Mouse (Mus musculus): Measurements from ENCODE around the gene Eci1. TPM values are rescaled to one million over a fixed set of nuclear protein-coding genes. Genes with fewer than 3 reads are reported as not detected.

Gene Eci1
- polyA plus RNA-seq, 1 experiment from 2014 or later: 109 TPM

DNA sequence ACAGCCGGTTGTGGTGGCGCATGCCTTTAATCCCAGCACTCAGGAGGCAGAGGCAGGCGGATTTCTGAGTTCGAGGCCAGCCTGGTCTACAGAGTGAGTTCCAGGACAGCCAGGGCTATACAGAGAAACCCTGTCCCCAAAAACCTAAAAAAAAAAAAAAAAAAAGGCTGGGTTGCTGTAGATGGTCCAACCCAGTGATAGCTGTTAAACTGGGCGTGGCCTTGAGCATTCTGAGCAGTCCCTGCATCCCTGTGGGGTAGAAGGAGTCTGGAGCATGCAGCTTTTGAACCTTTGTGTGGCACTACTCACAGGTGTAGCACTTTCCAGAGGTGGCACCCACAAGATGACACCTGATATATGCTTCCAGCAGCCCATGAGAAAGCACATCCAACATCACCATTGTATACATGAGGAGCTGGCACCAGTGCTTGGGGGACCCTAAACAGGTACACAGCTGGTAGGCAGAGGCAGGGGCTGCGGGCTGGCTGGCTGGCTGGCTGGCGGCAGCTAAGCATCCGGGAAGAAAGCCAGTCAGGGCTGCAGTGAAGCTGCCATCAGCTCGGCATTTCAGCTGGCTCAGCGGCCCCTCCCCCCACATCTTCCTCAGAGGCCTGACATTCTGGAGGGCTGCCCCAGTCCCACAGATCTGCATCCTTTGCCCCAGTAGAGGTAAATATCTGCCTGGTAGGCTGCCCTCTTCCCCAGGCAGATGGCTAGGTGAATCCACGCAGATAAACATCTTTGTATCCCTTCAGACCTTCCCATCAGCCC is 58.8 kb downstream of the Eci1 start:
- WGBS: 46% methylated on average over 11 of the region's 11 CpGs
- no peak for ATAC-seq (replicated peaks; ENCODE audit: low FRiP score, low read depth)
- Histone ChIP-seq H3K36me3 (ENCODE audit: insufficient read depth, low read length) (no peaks in the 10 kb centered on the region), H3K27ac (no peak overlapping the region), H3K9ac (ENCODE audit: low read depth, low read length) (no peak overlapping the region), H3K4me1 (replicated peaks; ENCODE audit: insufficient read depth, low read length) (no peaks in the 10 kb centered on the region; the same call in 1 of the 2 replicates), H3K9me3 (replicated peaks; ENCODE audit: low read length) (no peaks in the 10 kb centered on the region), H3K27me3 (ENCODE audit: insufficient read depth, low read length) (no peaks in the 10 kb centered on the region), H3K4me3 (replicated peaks; ENCODE audit: low read depth, low read length) (no peak overlapping the region), H3K4me2 (ENCODE audit: low read length) (no peak overlapping the region)
- DNase-seq (ENCODE audit: low spot score): no peak
- no peak for TF ChIP-seq CTCF (IDR thresholded peaks at IDR 0.05; ENCODE audit: low read depth)

DNA sequence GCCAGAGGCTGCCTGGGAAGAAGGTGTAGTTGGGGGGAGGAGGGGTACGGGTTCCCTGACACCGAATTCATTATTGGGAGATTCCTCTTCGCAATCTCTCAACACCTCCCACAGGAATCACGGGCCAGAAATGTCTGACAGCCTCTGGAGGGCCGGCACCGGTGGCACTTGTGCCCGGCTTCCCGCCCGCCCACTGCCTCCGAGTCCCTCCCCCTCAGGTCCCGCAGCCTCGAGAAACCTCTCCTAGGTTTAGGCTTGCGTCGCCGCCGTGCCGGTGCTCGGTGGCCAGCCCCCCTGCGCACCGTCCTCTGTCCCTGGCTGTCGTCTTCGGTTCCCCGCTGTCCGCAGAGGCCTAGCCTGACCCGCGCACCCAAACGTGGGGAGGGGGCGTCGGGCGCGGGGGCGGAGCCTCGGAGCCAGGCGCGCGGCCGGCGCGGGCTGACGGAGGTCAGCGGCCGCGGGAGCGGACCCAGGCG is 61.8 kb downstream of the Eci1 start, which contains the start of gene Caskin1:
Gene Caskin1 (plus strand): TSS at position 416 of the 476 bp plus-strand sequence.
- Histone ChIP-seq H3K9ac (ENCODE audit: low read depth, low read length) (peak within 1 kb of the TSS; percentile 67), H3K4me3 (replicated peaks; ENCODE audit: low read depth, low read length) (peak within 1 kb of the TSS; percentile 71), H3K27me3 (ENCODE audit: insufficient read depth, low read length) (no peaks in the 10 kb centered on the region), H3K27ac (0 out of 2 replicates have a peak within 1 kb of the TSS, but pooled peaks have one; percentile 36), H3K4me1 (replicated peaks; ENCODE audit: insufficient read depth, low read length) (no peaks in the 10 kb centered on the region; the same call in 1 of the 2 replicates), H3K9me3 (replicated peaks; ENCODE audit: low read length) (no peaks in the 10 kb centered on the region), H3K4me2 (ENCODE audit: low read length) (peak within 1 kb of the TSS; percentile 99), H3K36me3 (ENCODE audit: insufficient read depth, low read length) (no peaks in the 10 kb centered on the region)
- WGBS: 1% methylated on average over 34 of the region's 45 CpGs
- ATAC-seq (replicated peaks; ENCODE audit: low FRiP score, low read depth) (peak; percentile 53), DNase-seq (ENCODE audit: low spot score) (no peak)
- TF ChIP-seq CTCF (IDR thresholded peaks at IDR 0.05; ENCODE audit: low read depth): no peak

- Histone ChIP-seq H3K27ac (0 out of 2 replicates have a peak overlapping the region, but pooled peaks have one; percentile 36), H3K36me3 (ENCODE audit: insufficient read depth, low read length) (no peaks in the 10 kb centered on the region), H3K4me1 (replicated peaks; ENCODE audit: insufficient read depth, low read length) (no peaks in the 10 kb centered on the region; the same call in 1 of the 2 replicates), H3K9me3 (replicated peaks; ENCODE audit: low read length) (no peaks in the 10 kb centered on the region), H3K27me3 (ENCODE audit: insufficient read depth, low read length) (no peaks in the 10 kb centered on the region), H3K4me3 (replicated peaks; ENCODE audit: low read depth, low read length) (peak overlapping the region; percentile 71), H3K4me2 (ENCODE audit: low read length) (peak overlapping the region; percentile 99), H3K9ac (ENCODE audit: low read depth, low read length) (peak overlapping the region; percentile 67)
- WGBS: under 1% methylated on average over 38 of the region's 81 CpGs
- DNase-seq (ENCODE audit: low spot score): peak; percentile 59
- ATAC-seq (replicated peaks; ENCODE audit: low FRiP score, low read depth): peak; percentile 42
- TF ChIP-seq CTCF (IDR thresholded peaks at IDR 0.05; ENCODE audit: low read depth): no peak
Observed at GRCm38 (mm10) chr17:24488662-24489264, 62.3 kb downstream of the Eci1 start.

Other genes starting within 250 kb of the Eci1 start
- gene Tbc1d24, start 221.1 kb upstream of the Eci1 start, polyA plus RNA-seq (2015; fragmentation: Nextera tagmentation; extraction: Ambion mirVana): 2.3 and 2.5 TPM in 2 replicates
- 2.7 and 4.0 TPM in 2 replicates for gene Ntn3, start 217.1 kb upstream of the Eci1 start, polyA plus RNA-seq (2015; fragmentation: Nextera tagmentation; extraction: Ambion mirVana)
- gene Tedc2, start 205.8 kb upstream of the Eci1 start, polyA plus RNA-seq (2015; fragmentation: Nextera tagmentation; extraction: Ambion mirVana): 6.1 and 6.7 TPM in 2 replicates
- gene Ccnf, start 175.2 kb upstream of the Eci1 start, polyA plus RNA-seq (2015; fragmentation: Nextera tagmentation; extraction: Ambion mirVana): 18.3 and 23.2 TPM in 2 replicates
- gene Abca17, start 75.6 kb upstream of the Eci1 start, polyA plus RNA-seq (2015; fragmentation: Nextera tagmentation; extraction: Ambion mirVana): not detected in 2 replicates
- 21.8 TPM in 2 replicates for gene Abca3, start 74.7 kb upstream of the Eci1 start, polyA plus RNA-seq (2015; fragmentation: Nextera tagmentation; extraction: Ambion mirVana)
- 191 and 203 TPM in 2 replicates for gene Rnps1, start 12.1 kb upstream of the Eci1 start, polyA plus RNA-seq (2015; fragmentation: Nextera tagmentation; extraction: Ambion mirVana)
- gene Dnase1l2, start 16.5 kb downstream of the Eci1 start, polyA plus RNA-seq (2015; fragmentation: Nextera tagmentation; extraction: Ambion mirVana): 3.8 and 4.1 TPM in 2 replicates
- gene E4f1, start 43.7 kb downstream of the Eci1 start, polyA plus RNA-seq (2015; fragmentation: Nextera tagmentation; extraction: Ambion mirVana): 9.8 and 12.0 TPM in 2 replicates
- gene Pgp, start 43.8 kb downstream of the Eci1 start, polyA plus RNA-seq (2015; fragmentation: Nextera tagmentation; extraction: Ambion mirVana): 61.7 and 64.0 TPM in 2 replicates
- gene Bricd5, start 47.2 kb downstream of the Eci1 start, polyA plus RNA-seq (2015; fragmentation: Nextera tagmentation; extraction: Ambion mirVana): 1.2 and 1.6 TPM in 2 replicates
- gene Mlst8, start 52.4 kb downstream of the Eci1 start, polyA plus RNA-seq (2015; fragmentation: Nextera tagmentation; extraction: Ambion mirVana): 24.1 and 24.2 TPM in 2 replicates
- gene Caskin1, start 62.0 kb downstream of the Eci1 start, polyA plus RNA-seq (2015; fragmentation: Nextera tagmentation; extraction: Ambion mirVana): 0.82 and 1.1 TPM in 2 replicates
- 59.4 and 67.3 TPM in 2 replicates for gene Traf7, start 101.3 kb downstream of the Eci1 start, polyA plus RNA-seq (2015; fragmentation: Nextera tagmentation; extraction: Ambion mirVana)
- 3.5 and 3.7 TPM in 2 replicates for gene Rab26, start 107.6 kb downstream of the Eci1 start, polyA plus RNA-seq (2015; fragmentation: Nextera tagmentation; extraction: Ambion mirVana)
- 10.6 and 17.7 TPM in 2 replicates for gene Pkd1, start 123.2 kb downstream of the Eci1 start, polyA plus RNA-seq (2015; fragmentation: Nextera tagmentation; extraction: Ambion mirVana)
- gene Tsc2, start 206.0 kb downstream of the Eci1 start, polyA plus RNA-seq (2015; fragmentation: Nextera tagmentation; extraction: Ambion mirVana): 36.4 and 42.4 TPM in 2 replicates
- 13.4 and 14.9 TPM in 2 replicates for gene Nthl1, start 206.0 kb downstream of the Eci1 start, polyA plus RNA-seq (2015; fragmentation: Nextera tagmentation; extraction: Ambion mirVana)
- gene Slc9a3r2, start 223.7 kb downstream of the Eci1 start, polyA plus RNA-seq (2015; fragmentation: Nextera tagmentation; extraction: Ambion mirVana): 141 and 145 TPM in 2 replicates
- gene Npw, start 231.8 kb downstream of the Eci1 start, polyA plus RNA-seq (2015; fragmentation: Nextera tagmentation; extraction: Ambion mirVana): 0.32 and 0.38 TPM in 2 replicates
- 17.5 and 18.1 TPM in 2 replicates for gene Zfp598, start 243.0 kb downstream of the Eci1 start, polyA plus RNA-seq (2015; fragmentation: Nextera tagmentation; extraction: Ambion mirVana)